Mouse (Mus musculus) mouse embryonic stem cell (cell line): ENCODE measurements at regions not wholly inside any gene's neighbourhood (a gene's known extent, or its start where the extent isn't known, plus 50 kb on each side); places are given as distances from the start of the nearest gene placed in this dataset.

ENCODE experiments used
- in situ Hi-C, 2 experiments: fragments of 300-500 bp; cut with MboI; formaldehyde crosslinking; loops; 1 replicate in 1 of 2; 3 replicates in 1 of 2; pipeline ENCODE4 v1.14.3; 2019 to 2020; ENCODE audit warnings: low sequenced_read_pairs in 2 of 2, low pct_unique_long_range_greater_than_20kb in 1 of 2, mixed read lengths in 1 of 2; ENCODE audit not compliant: unreplicated experiment in 1 of 2

DNA sequence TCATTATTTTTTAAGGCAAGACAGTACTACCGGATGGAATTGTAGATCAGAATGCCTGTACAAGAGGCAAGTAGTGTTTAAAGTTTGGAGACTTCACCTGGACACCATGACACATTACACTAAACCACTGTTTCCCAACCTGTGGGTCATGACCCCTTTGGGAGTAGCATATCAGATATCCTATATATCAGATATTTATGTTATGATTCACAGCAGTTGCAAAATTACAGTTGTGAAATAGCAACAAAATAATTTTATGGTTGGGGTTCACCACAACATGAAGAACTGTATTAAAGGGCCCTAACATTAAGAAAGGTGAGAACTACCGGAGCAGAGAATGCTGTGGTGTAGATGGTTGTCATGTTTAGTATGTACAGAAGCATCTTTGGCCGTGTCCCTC is 413.2 kb upstream of the Cd180 start:
- in situ Hi-C loops: no loop called here

GRCm38 (mm10) chr13:102294451-102294850 is 398.9 kb upstream of the Cd180 start:
- in situ Hi-C loops: no loop called here

GRCm38 (mm10) chr13:102295079-102295478 is 398.3 kb upstream of the Cd180 start:
- in situ Hi-C loops: no loop called here

GRCm38 (mm10) chr13:102307983-102308382 is 385.4 kb upstream of the Cd180 start:
- in situ Hi-C loops: no loop called here

DNA sequence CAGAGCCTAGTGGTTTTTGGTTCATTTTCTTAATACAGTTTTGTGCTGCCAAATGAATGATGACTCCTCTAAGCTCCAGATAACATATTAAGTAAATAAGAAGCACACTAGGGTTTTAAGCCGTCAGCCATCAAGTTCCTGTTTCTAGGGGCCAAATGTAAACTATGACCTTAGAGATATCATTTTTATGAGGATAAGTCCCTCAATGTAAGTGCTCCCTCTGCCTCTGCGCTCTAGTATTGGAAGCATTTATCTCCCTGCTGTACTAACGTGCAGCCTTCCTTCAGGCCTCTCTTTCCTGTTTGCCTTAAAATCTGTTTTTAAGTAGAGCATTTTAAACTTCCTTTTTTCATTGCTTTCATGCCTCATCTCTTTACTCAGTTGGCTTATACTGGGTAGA is 381.3 kb upstream of the Cd180 start:
- in situ Hi-C loops: no loop called here

- in situ Hi-C loops: no loop called here
Measured at GRCm38 (mm10) chr13:102315921-102316692, 377.3 kb upstream of the Cd180 start.

- in situ Hi-C loops: no loop called here
Measured at GRCm38 (mm10) chr13:102318891-102319404, 374.4 kb upstream of the Cd180 start.

GRCm38 (mm10) chr13:102319453-102319852 is 373.9 kb upstream of the Cd180 start:
- in situ Hi-C loops: no loop called here

DNA sequence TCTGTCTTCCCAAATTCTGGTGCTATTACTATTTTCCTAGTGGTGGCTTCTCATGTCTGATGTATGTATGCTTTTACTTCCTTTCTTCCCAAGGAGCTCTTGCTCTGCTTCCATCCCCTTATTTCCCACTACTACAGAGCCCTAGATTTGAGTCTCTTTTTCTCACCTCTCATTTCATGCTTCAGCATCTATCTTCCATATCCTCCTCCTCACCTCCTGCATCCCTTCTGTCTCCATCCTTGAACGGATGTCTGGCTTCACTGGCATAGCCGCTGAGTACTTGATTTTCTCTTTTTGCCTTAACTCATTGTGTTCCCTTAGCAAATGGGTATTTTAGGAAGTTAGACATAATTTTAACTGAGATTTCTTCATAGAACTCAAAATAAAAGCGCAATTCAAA is 369.5 kb upstream of the Cd180 start:
- in situ Hi-C loops: no loop called here

- in situ Hi-C loops: no loop called here
Measured at GRCm38 (mm10) chr13:102326003-102326402, 367.4 kb upstream of the Cd180 start.

DNA sequence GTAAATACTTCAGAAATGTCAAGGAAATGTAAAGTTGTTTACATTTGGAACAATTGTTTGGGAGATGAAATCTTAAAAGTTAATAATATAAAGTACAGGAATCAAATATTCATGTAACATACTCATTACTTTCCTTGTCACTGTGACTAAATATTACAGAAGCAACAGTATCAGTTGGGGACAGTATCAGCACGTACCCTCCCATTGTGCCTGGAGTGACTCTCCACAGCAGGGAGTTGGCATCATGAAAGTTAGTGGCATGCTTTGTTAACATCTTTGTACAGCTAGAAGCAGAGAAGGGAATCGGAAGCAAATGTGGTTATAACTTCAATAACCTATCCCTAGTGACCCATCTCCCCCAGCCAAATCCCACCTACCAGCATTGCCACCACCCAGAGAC is 366.8 kb upstream of the Cd180 start:
- in situ Hi-C loops: no loop called here

GRCm38 (mm10) chr13:102333667-102334066 is 359.7 kb upstream of the Cd180 start:
- in situ Hi-C loops: no loop called here

DNA sequence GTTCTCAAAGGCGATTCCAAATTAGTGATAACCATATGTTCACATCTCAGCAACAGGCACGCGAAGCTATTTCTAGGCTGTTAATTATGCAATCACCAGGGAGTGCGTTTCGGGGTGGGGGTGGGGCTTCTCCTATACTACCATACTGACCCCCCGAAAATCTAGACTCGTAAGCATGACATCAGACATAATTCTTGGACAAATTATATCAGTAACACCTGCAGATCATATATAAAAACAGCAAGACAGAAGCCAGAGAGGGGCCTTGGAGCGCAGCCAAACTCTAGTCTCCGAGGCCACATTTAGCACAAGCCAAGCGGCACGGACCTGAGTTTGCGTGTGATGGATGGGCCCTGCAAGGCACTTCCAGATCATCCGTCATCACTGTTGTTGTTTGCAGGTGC is 359.2 kb upstream of the Cd180 start:
- in situ Hi-C loops: no loop called here

- in situ Hi-C loops: no loop called here
Measured at GRCm38 (mm10) chr13:102343236-102343635, 350.1 kb upstream of the Cd180 start.

DNA sequence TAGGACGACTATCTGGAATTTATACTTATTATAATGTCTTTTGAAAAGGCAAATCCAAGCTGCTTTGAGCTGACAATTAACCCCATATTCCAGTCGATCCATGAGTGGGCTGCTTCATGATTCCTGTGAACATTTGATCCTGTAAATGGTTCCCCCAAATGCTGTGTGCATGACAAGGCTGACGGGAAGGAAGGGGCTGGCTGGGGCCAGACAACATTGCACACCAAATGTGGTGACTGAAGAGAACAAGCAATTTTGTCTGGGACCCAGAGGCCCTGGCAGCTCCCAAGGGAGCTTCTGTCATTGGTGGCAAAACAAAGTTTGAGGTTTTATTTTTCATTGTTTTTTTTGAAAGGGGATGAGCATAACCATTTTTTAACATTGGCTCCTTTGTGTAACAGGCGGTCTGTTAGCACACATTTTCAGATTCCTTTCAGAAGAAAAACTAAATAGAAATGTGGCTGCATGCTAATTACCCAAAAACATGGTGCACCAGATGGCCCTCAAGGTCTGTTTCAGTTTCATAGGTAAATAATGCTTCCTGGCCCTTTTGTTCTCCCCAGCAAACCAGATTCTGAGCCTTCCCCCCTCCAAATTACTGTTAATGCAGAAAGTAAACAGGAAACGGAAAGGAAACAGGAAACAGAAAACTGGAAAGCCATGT is 348.6 kb upstream of the Cd180 start:
- in situ Hi-C loops: no loop called here

DNA sequence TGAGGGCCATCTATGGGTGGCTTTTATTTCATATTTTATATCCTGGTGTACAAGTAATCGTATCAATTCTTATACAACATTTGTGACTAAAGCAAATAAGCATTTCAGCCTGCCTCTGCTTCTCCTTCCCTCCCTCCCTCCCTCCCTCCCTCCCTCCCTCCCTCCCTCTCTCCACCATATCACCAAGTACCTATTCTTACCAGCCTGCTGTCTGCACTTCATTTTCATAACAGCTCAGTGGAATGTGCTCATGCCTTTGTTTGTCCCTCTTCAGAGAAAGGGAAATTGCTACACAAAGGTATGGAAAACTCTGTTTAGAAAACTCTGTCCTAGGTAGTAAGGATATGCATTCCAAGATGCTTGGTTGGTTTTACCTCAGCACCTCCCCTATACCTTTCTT is 343.9 kb upstream of the Cd180 start:
- in situ Hi-C loops: no loop called here

- in situ Hi-C loops: no loop called here
Measured at GRCm38 (mm10) chr13:102352073-102352854, 341.1 kb upstream of the Cd180 start.

DNA sequence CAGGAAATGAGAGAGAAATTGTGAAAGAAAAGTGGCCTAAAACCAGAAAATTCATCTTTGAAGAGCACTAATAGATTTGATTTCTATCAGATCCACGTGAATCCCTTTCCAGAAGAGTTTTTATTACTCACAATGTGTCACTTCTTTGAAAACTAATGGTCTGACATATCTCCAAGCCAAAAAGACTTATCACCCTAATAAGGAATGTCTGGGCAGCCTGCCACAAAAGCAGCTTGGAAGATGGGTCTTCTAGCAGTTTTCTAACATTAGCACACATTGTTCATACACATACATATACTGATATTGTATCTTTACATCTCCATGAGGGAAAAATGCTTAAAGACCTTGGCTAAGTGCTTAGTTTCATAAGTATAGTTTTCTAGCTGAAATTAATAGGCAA is 337.8 kb upstream of the Cd180 start:
- in situ Hi-C loops: no loop called here

GRCm38 (mm10) chr13:102372451-102373082 is 320.8 kb upstream of the Cd180 start:
- in situ Hi-C loops: no loop called here
